Mouse (Mus musculus): Measurements from ENCODE around the gene Ntf3.

Ntf3 gene

GRCm38 (mm10) chr6:126166548-126167207 is at the start of gene Ntf3:
Gene Ntf3, minus strand, starts transcription at chr6:126166910.
- peak; percentile 30 for DNase-seq (ENCODE audit: inconsistent ontology term)

- DNase-seq (ENCODE audit: inconsistent ontology term): no peak
Measured at GRCm38 (mm10) chr6:126213330-126213729, 46.6 kb upstream of the Ntf3 start.

- DNase-seq (ENCODE audit: inconsistent ontology term): no peak
Measured at GRCm38 (mm10) chr6:126203366-126203765, 36.7 kb upstream of the Ntf3 start.

GRCm38 (mm10) chr6:126202959-126203358 is 36.2 kb upstream of the Ntf3 start:
- DNase-seq (ENCODE audit: inconsistent ontology term): no peak

- DNase-seq (ENCODE audit: inconsistent ontology term): no peak
Measured at GRCm38 (mm10) chr6:126201721-126202120, 35.0 kb upstream of the Ntf3 start.

- no peak for DNase-seq (ENCODE audit: inconsistent ontology term)
Measured at GRCm38 (mm10) chr6:126199916-126200315, 33.2 kb upstream of the Ntf3 start.

- no peak for DNase-seq (ENCODE audit: inconsistent ontology term)
Measured at GRCm38 (mm10) chr6:126194760-126195159, 28.1 kb upstream of the Ntf3 start.

GRCm38 (mm10) chr6:126190218-126190871 is 23.6 kb upstream of the Ntf3 start:
- DNase-seq (ENCODE audit: inconsistent ontology term): no peak

GRCm38 (mm10) chr6:126187400-126187799 is 20.7 kb upstream of the Ntf3 start:
- no peak for DNase-seq (ENCODE audit: inconsistent ontology term)

GRCm38 (mm10) chr6:126186116-126186515 is 19.4 kb upstream of the Ntf3 start:
- no peak for DNase-seq (ENCODE audit: inconsistent ontology term)

- peak; percentile 85 for DNase-seq (ENCODE audit: inconsistent ontology term)
Measured at GRCm38 (mm10) chr6:126172071-126172470, 5.4 kb upstream of the Ntf3 start.

GRCm38 (mm10) chr6:126170772-126171171 is 4.1 kb upstream of the Ntf3 start:
- DNase-seq (ENCODE audit: inconsistent ontology term): no peak

- peak; percentile 61 for DNase-seq (ENCODE audit: inconsistent ontology term)
Measured at GRCm38 (mm10) chr6:126167731-126168130, 1.0 kb upstream of the Ntf3 start.

- DNase-seq (ENCODE audit: inconsistent ontology term): peak; percentile 42
Measured at GRCm38 (mm10) chr6:126167208-126167590, 489 bp upstream of the Ntf3 start.

GRCm38 (mm10) chr6:126165591-126166155 is 1.0 kb downstream of the Ntf3 start:
- DNase-seq (ENCODE audit: inconsistent ontology term): no peak

GRCm38 (mm10) chr6:126164781-126165180 is 1.9 kb downstream of the Ntf3 start:
- DNase-seq (ENCODE audit: inconsistent ontology term): peak; percentile 56

- DNase-seq (ENCODE audit: inconsistent ontology term): peak; percentile 53
Measured at GRCm38 (mm10) chr6:126163861-126164755, 2.6 kb downstream of the Ntf3 start.

GRCm38 (mm10) chr6:126163181-126163621 is 3.5 kb downstream of the Ntf3 start:
- peak; percentile 68 for DNase-seq (ENCODE audit: inconsistent ontology term)

GRCm38 (mm10) chr6:126162351-126162758 is 4.4 kb downstream of the Ntf3 start:
- peak; percentile 52 for DNase-seq (ENCODE audit: inconsistent ontology term)

- peak; percentile 52 for DNase-seq (ENCODE audit: inconsistent ontology term)
Measured at GRCm38 (mm10) chr6:126161571-126162340, 5.0 kb downstream of the Ntf3 start.

GRCm38 (mm10) chr6:126160067-126160411 is 6.7 kb downstream of the Ntf3 start:
- no peak for DNase-seq (ENCODE audit: inconsistent ontology term)

Measured in Muller cell, postnatal 12 days (primary cell).